Mouse (Mus musculus): ENCODE results near the gene Ndufa6. TPM values are rescaled to one million over a fixed set of nuclear protein-coding genes. Genes with fewer than 3 reads are reported as not detected.

The Ndufa6 gene
- polyA plus RNA-seq, 1 experiment from 2014 or later, result 561 TPM

DNA sequence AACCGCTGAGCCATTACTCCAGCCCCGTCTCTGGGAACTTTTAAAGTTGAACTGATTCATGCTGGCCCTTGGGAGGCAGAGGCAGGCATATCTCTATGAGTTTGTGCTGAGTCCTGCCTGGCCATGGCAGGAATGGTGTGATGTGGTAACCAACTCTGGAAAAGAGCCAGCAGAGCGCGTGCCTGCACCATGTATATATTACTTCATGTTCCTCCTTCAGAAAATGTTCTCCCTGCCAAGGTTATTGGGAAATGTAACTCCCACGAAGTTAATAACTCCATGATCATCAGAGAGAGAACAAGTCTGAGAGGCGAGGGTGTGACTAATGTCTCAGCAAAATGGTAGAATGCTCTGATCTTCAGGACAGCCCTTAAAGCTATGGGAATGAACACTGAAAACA lies 36.3 kb downstream of the Ndufa6 start:
- H3K4me3 ChIP-seq (ENCODE audit: low read length), result no peak overlapping the region
- no peak for ATAC-seq
- H3K27ac ChIP-seq (ENCODE audit: low read length), result no peak overlapping the region
- no peak overlapping the region for H3K4me2 ChIP-seq (ENCODE audit: low read depth, low read length)
- 85% methylated on average over 6 of the region's 6 CpGs for WGBS
- H3K36me3 ChIP-seq (ENCODE audit: control insufficient read depth, insufficient read depth, low read length), result no peaks in the 10 kb centered on the region
- no peak overlapping the region for H3K9ac ChIP-seq (ENCODE audit: low read depth, low read length)
- H3K9me3 ChIP-seq (ENCODE audit: control insufficient read depth, low read length), result no peaks in the 10 kb centered on the region
- H3K4me1 ChIP-seq (ENCODE audit: control insufficient read depth, insufficient read depth, low read length), result no peaks in the 10 kb centered on the region
- H3K27me3 ChIP-seq (replicated peaks; ENCODE audit: control insufficient read depth, insufficient read depth, low read length), result no peaks in the 10 kb centered on the region

DNA sequence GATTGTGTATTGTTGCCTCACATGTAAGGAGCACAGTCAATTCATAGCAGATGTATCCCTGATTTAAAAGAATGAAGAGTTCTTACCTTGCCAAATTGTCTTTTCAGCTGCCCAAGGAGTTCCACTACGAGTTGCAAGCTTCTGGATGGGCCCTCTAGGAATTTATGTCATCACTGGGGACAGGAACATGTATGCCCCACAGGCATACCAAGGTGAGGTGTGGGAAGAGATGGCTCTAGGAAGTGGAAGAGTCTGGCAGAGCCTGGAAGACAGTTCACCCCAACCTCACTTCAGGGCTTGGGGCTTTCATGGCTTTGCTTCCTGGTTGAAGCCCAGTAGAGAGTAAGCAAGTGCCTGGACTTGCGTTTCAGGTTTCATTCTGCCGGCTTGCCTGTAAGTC lies 45.7 kb downstream of the Ndufa6 start:
- Histone ChIP-seq H3K9me3 (ENCODE audit: control insufficient read depth, low read length) (no peaks in the 10 kb centered on the region), H3K4me2 (ENCODE audit: low read depth, low read length) (no peak overlapping the region), H3K36me3 (ENCODE audit: control insufficient read depth, insufficient read depth, low read length) (no peaks in the 10 kb centered on the region), H3K9ac (ENCODE audit: low read depth, low read length) (no peak overlapping the region), H3K4me3 (ENCODE audit: low read length) (no peak overlapping the region), H3K4me1 (ENCODE audit: control insufficient read depth, insufficient read depth, low read length) (no peaks in the 10 kb centered on the region), H3K27ac (ENCODE audit: low read length) (no peak overlapping the region), H3K27me3 (replicated peaks; ENCODE audit: control insufficient read depth, insufficient read depth, low read length) (no peaks in the 10 kb centered on the region)
- WGBS, result 52% methylated on average over 3 of the region's 3 CpGs
- no peak for ATAC-seq

DNA sequence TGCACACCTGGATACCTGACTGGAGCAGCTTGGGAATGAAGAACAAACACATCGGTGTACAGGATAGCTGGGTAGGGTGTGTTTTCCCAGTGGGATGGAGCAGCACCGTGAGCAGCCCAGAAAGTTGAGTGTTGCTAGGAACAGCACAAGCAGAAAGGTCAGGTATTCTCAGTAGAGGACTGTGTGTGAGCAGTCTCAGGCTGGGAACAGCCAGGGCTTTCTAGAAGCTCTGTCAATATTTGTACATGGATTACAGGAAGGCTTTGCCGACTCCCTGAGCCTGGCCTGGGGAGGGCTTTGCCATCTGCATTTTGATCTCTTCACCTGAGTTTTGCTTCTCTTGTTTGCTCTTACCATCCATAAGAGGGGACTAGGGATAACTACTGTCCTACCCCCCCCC lies 47.0 kb downstream of the Ndufa6 start:
- Histone ChIP-seq H3K4me2 (ENCODE audit: low read depth, low read length) (no peak overlapping the region), H3K27ac (ENCODE audit: low read length) (no peak overlapping the region), H3K36me3 (ENCODE audit: control insufficient read depth, insufficient read depth, low read length) (no peaks in the 10 kb centered on the region), H3K9me3 (ENCODE audit: control insufficient read depth, low read length) (no peaks in the 10 kb centered on the region), H3K27me3 (replicated peaks; ENCODE audit: control insufficient read depth, insufficient read depth, low read length) (no peaks in the 10 kb centered on the region), H3K4me3 (ENCODE audit: low read length) (no peak overlapping the region), H3K4me1 (ENCODE audit: control insufficient read depth, insufficient read depth, low read length) (no peaks in the 10 kb centered on the region), H3K9ac (ENCODE audit: low read depth, low read length) (no peak overlapping the region)
- ATAC-seq, result peak; percentile 76
- 55% methylated on average over 3 of the region's 3 CpGs for WGBS

Small RNAs within 50 kb of the gene (microRNA-seq; reads per million reads assigned to microRNA genes)
- not detected for gene Mir7684

Other genes starting within 250 kb of the Ndufa6 start
- gene Ccdc134, start 226.4 kb downstream of the Ndufa6 start, polyA plus RNA-seq (2015; fragmentation: Nextera tagmentation; extraction: Ambion mirVana), result 9.8 and 11.6 TPM in 2 replicates
- gene Srebf2, start 207.1 kb downstream of the Ndufa6 start, polyA plus RNA-seq (2015; fragmentation: Nextera tagmentation; extraction: Ambion mirVana), result 138 and 141 TPM in 2 replicates
- gene Shisa8, start 141.5 kb downstream of the Ndufa6 start, polyA plus RNA-seq (2015; fragmentation: Nextera tagmentation; extraction: Ambion mirVana), result 0.06 and 0.09 TPM in 2 replicates
- gene Tnfrsf13c, start 130.0 kb downstream of the Ndufa6 start, polyA plus RNA-seq (2015; fragmentation: Nextera tagmentation; extraction: Ambion mirVana), result 0.09 and 0.11 TPM in 2 replicates
- gene Cenpm, start 109.6 kb downstream of the Ndufa6 start, polyA plus RNA-seq (2015; fragmentation: Nextera tagmentation; extraction: Ambion mirVana), result 36.3 and 43.6 TPM in 2 replicates
- gene 1500009C09Rik, start 101.9 kb downstream of the Ndufa6 start, polyA plus RNA-seq (2015; fragmentation: Nextera tagmentation; extraction: Ambion mirVana), result not detected in 2 replicates
- 4.2 and 4.4 TPM in 2 replicates for gene Sept3, start 79.4 kb downstream of the Ndufa6 start, polyA plus RNA-seq (2015; fragmentation: Nextera tagmentation; extraction: Ambion mirVana)
- gene Wbp2nl, start 55.4 kb downstream of the Ndufa6 start, polyA plus RNA-seq (2015; fragmentation: Nextera tagmentation; extraction: Ambion mirVana), result 0.15 and 0.16 TPM in 2 replicates
- gene Naga, start 15.4 kb downstream of the Ndufa6 start, polyA plus RNA-seq (2015; fragmentation: Nextera tagmentation; extraction: Ambion mirVana), result 296 and 437 TPM in 2 replicates
- gene Pheta2, start 15.4 kb downstream of the Ndufa6 start, polyA plus RNA-seq (2015; fragmentation: Nextera tagmentation; extraction: Ambion mirVana), result 11.6 and 13.2 TPM in 2 replicates
- 332 and 340 TPM in 2 replicates for gene Smdt1, start 15.4 kb downstream of the Ndufa6 start, polyA plus RNA-seq (2015; fragmentation: Nextera tagmentation; extraction: Ambion mirVana)
- gene Cyp2d22, start 25.9 kb upstream of the Ndufa6 start, polyA plus RNA-seq (2015; fragmentation: Nextera tagmentation; extraction: Ambion mirVana), result 14.1 and 14.9 TPM in 2 replicates
- gene Cyp2d11, start 39.7 kb upstream of the Ndufa6 start, polyA plus RNA-seq (2015; fragmentation: Nextera tagmentation; extraction: Ambion mirVana), result not detected in 2 replicates
- gene Cyp2d10, start 52.9 kb upstream of the Ndufa6 start, polyA plus RNA-seq (2015; fragmentation: Nextera tagmentation; extraction: Ambion mirVana), result 0.67 and 1.8 TPM in 2 replicates
- 0.10 and 0.31 TPM in 2 replicates for gene Cyp2d9, start 79.1 kb upstream of the Ndufa6 start, polyA plus RNA-seq (2015; fragmentation: Nextera tagmentation; extraction: Ambion mirVana)
- not detected in 2 replicates for gene Cyp2d12, start 200.8 kb upstream of the Ndufa6 start, polyA plus RNA-seq (2015; fragmentation: Nextera tagmentation; extraction: Ambion mirVana)

Data from intestine, embryonic 16.5 days (tissue).